Mouse (Mus musculus): ENCODE measurements around the gene Adamts17. TPM values are rescaled to one million over a fixed set of nuclear protein-coding genes. Genes with fewer than 3 reads are reported as not detected.

The Adamts17 gene
- total and polyA plus RNA-seq, 3 experiments, result 0.33 to 0.42 TPM; not detected in 1

DNA sequence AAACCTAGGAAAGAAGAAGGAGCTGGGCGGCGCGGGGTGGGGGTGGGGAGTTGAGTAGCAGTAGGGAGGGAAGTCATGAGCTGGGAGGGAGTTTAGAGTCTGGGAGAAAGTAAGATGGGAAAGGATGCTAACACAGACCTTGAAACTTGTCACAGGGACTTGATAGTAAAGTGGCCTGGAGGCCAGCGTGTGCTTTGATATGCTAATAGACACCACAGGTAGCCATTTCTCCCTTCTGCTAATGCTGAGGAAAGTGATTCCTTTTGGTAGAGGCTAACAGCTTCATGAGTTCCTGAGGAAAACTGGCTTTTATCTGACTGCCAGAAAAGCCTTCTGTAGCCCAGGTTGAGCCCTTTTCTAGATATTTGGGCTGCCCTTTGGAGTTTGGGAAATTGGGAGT, 344.3 kb downstream of the Adamts17 start:
- Histone ChIP-seq H3K79me2 (ENCODE audit: control insufficient read depth, insufficient read depth, low read length, poor library complexity) (no peaks in the 10 kb centered on the region), H3K9me3 (replicated peaks; ENCODE audit: insufficient read depth, low read length) (no peaks in the 10 kb centered on the region), H3K9ac (ENCODE audit: control insufficient read depth, low read depth, low read length, poor library complexity, severe bottlenecking) (no peak overlapping the region), H3K27me3 (ENCODE audit: control insufficient read depth in 1 of 2, insufficient read depth in 2 of 2, low read length in 2 of 2) (peaks cover 0 to 2% of the 10 kb centered on the region in 2 experiments; a peak in 2 of 4 replicates), H3K4me3 (ENCODE audit: control insufficient read depth in 1 of 2, insufficient read depth in 1 of 2, low read depth in 2 of 2, low read length in 2 of 2) (no peak overlapping the region), H3K4me1 (ENCODE audit: control insufficient read depth in 1 of 2, insufficient read depth in 2 of 2, low read length in 2 of 2) (no peaks in the 10 kb centered on the region), H3K36me3 (ENCODE audit: control insufficient read depth in 1 of 2, insufficient read depth in 2 of 2, low read length in 2 of 2) (no peaks in the 10 kb centered on the region), H3K27ac (ENCODE audit: control insufficient read depth, low read depth, low read length) (no peak overlapping the region)
- TF ChIP-seq TAL1 (IDR thresholded peaks at IDR 0.05; ENCODE audit: low read length) (no peak), USF1 (IDR thresholded peaks at IDR 0.05; ENCODE audit: low read depth, low read length) (no peak), EP300 (IDR thresholded peaks at IDR 0.05; ENCODE audit: low read depth in 1 of 2, low read length in 2 of 2) (no peak), GATA1 (IDR thresholded peaks at IDR 0.05; ENCODE audit: low read depth, low read length) (no peak), TCF12 (IDR thresholded peaks at IDR 0.05; ENCODE audit: low read depth, low read length) (no peak), SMC3 (IDR thresholded peaks at IDR 0.05; ENCODE audit: low read depth, low read length) (no peak)
- no peak for DNase-seq (ENCODE audit: low read depth, low spot score)

DNA sequence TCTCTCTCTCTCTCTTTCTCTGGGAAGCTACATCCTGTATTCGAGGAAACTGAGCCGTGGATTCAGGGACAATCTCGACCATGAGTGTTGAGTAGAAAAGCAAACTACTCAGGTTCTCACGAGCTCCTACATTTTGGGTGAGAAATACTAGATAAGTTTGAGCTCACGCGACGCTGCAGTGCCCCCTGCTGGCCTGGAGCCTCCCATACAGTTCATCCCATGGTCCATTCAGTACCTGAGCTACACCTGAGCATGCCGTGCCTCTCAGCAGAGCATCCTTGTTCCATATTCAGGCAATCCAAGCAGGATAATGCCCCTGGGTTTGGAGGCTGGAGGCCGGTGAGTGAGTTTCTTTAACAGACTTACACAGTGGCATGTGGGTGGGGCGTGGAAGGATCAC, 359.9 kb downstream of the Adamts17 start:
- no peaks in the 10 kb centered on the region for H3K4me1 ChIP-seq (ENCODE audit: control insufficient read depth in 1 of 2, insufficient read depth in 2 of 2, low read length in 2 of 2)
- H3K79me2 ChIP-seq (ENCODE audit: control insufficient read depth, insufficient read depth, low read length, poor library complexity), result no peaks in the 10 kb centered on the region
- H3K9ac ChIP-seq (ENCODE audit: control insufficient read depth, low read depth, low read length, poor library complexity, severe bottlenecking), result no peak overlapping the region
- no peaks in the 10 kb centered on the region; a peak in 1 of 4 replicates for H3K27me3 ChIP-seq (ENCODE audit: control insufficient read depth in 1 of 2, insufficient read depth in 2 of 2, low read length in 2 of 2)
- no peaks in the 10 kb centered on the region; a peak in 1 of 4 replicates for H3K36me3 ChIP-seq (ENCODE audit: control insufficient read depth in 1 of 2, insufficient read depth in 2 of 2, low read length in 2 of 2)
- no peak overlapping the region for H3K27ac ChIP-seq (ENCODE audit: control insufficient read depth, low read depth, low read length)
- no peaks in the 10 kb centered on the region for H3K9me3 ChIP-seq (replicated peaks; ENCODE audit: insufficient read depth, low read length)
- no peak overlapping the region for H3K4me3 ChIP-seq (ENCODE audit: control insufficient read depth in 1 of 2, insufficient read depth in 1 of 2, low read depth in 2 of 2, low read length in 2 of 2)
- peak; percentile 64 for DNase-seq (ENCODE audit: low read depth, low spot score)
- TF ChIP-seq NRF1 (IDR thresholded peaks at IDR 0.05; ENCODE audit: insufficient read depth, low read depth, low read length, poor library complexity, severe bottlenecking) (no peak), ZNF384 (IDR thresholded peaks at IDR 0.05; ENCODE audit: low read depth, low read length) (no peak), ZC3H11A (IDR thresholded peaks at IDR 0.05; ENCODE audit: low read depth, low read length) (peak; percentile 71), POLR2AphosphoS5 (IDR thresholded peaks at IDR 0.05; ENCODE audit: borderline replicate concordance, low read depth, low read length) (no peak), CTCF (IDR thresholded peaks at IDR 0.05 in 2 of 3, conservative IDR thresholded peaks at IDR 0.05 in 1 of 3; ENCODE audit: control insufficient read depth in 1 of 3, insufficient read depth in 1 of 3, low read depth in 2 of 3, low read length in 3 of 3, poor library complexity in 1 of 3, severe bottlenecking in 1 of 3) (peak; percentile 86 to 92 (median 88)), SMC3 (IDR thresholded peaks at IDR 0.05; ENCODE audit: low read depth, low read length) (peak; percentile 86), RAD21 (IDR thresholded peaks at IDR 0.05; ENCODE audit: low read depth, low read length) (peak; percentile 84)

Other genes with a start within 250 kb of the Adamts17 start
- 6.8 and 7.1 TPM in 2 replicates for gene Asb7, start 150.1 kb upstream of the Adamts17 start, total RNA-seq (2012; rRNA removed)
- gene Asb7, start 150.1 kb upstream of the Adamts17 start, polyA plus RNA-seq (2012; ENCODE audit: insufficient read depth in 1 of 2, insufficient read length in 2 of 2, low read depth in 1 of 2, low replicate concordance in 2 of 2, missing spikeins in 1 of 2), result 10 to 100 TPM in 1 of 2 experiments, not detected in 1; 12.5 TPM
- gene Lins1, start 149.8 kb upstream of the Adamts17 start, total RNA-seq (2012; rRNA removed), result 6.9 and 9.1 TPM in 2 replicates
- 10 to 100 TPM in 1 of 2 experiments, not detected in 1; 14.5 TPM for gene Lins1, start 149.8 kb upstream of the Adamts17 start, polyA plus RNA-seq (2012; ENCODE audit: insufficient read depth in 1 of 2, insufficient read length in 2 of 2, low read depth in 1 of 2, low replicate concordance in 2 of 2, missing spikeins in 1 of 2)
- not detected in 2 replicates for gene Cers3, start 96.2 kb upstream of the Adamts17 start, total RNA-seq (2012; rRNA removed)
- gene Cers3, start 96.2 kb upstream of the Adamts17 start, polyA plus RNA-seq (2012; ENCODE audit: insufficient read depth in 1 of 2, insufficient read length in 2 of 2, low read depth in 1 of 2, low replicate concordance in 2 of 2, missing spikeins in 1 of 2), result under 1 TPM in 1 of 2 experiments, not detected in 1; 0.04 TPM

All from MEL (cell line).